Mouse (Mus musculus): ENCODE measurements around the gene 9030025P20Rik.
A peak's percentile ranks its signal among the peaks of the same experiment; 100 is the strongest.
"Not testable (repeated sequence)": the region's sequence is repeated elsewhere in the genome, so short reads cannot be mapped to it uniquely, and the experiment has no call there.

9030025P20Rik gene

GRCm38 (mm10) chr17:14978362-14979038 is at the start of gene 9030025P20Rik, which contains the start of gene Gm3417:
Gene 9030025P20Rik, plus strand, starts transcription at chr17:14978468.
Gene Gm3417, minus strand, starts transcription at chr17:14978790.
- not testable (repeated sequence) for DNase-seq (ENCODE audit: low read depth, low spot score)

- DNase-seq (ENCODE audit: low read depth, low spot score): no peak
Measured at GRCm38 (mm10) chr17:14928631-14929030, 49.6 kb upstream of the 9030025P20Rik start.

- DNase-seq (ENCODE audit: low read depth, low spot score): no peak
Measured at GRCm38 (mm10) chr17:14930697-14931096, 47.6 kb upstream of the 9030025P20Rik start.

GRCm38 (mm10) chr17:14931469-14931868 is 46.8 kb upstream of the 9030025P20Rik start:
- DNase-seq (ENCODE audit: low read depth, low spot score): no peak

- DNase-seq (ENCODE audit: low read depth, low spot score): not testable (repeated sequence)
Measured at GRCm38 (mm10) chr17:14935280-14935679, 43.0 kb upstream of the 9030025P20Rik start.

- DNase-seq (ENCODE audit: low read depth, low spot score): no peak
Measured at GRCm38 (mm10) chr17:14935841-14936605, 42.2 kb upstream of the 9030025P20Rik start.

- DNase-seq (ENCODE audit: low read depth, low spot score): not testable (repeated sequence)
Measured at GRCm38 (mm10) chr17:14942181-14942580, 36.1 kb upstream of the 9030025P20Rik start.

GRCm38 (mm10) chr17:14943009-14943728 is 35.1 kb upstream of the 9030025P20Rik start, which contains the start of the genes Wdr27 and 1600012H06Rik:
Gene Wdr27, minus strand, starts transcription at chr17:14943158.
Gene 1600012H06Rik, plus strand, starts transcription at chr17:14943184.
- DNase-seq (ENCODE audit: low read depth, low spot score): peak; percentile 99

GRCm38 (mm10) chr17:14943729-14944059 is 34.6 kb upstream of the 9030025P20Rik start:
- DNase-seq (ENCODE audit: low read depth, low spot score): peak; percentile 16

- DNase-seq (ENCODE audit: low read depth, low spot score): no peak
Measured at GRCm38 (mm10) chr17:14944551-14944950, 33.7 kb upstream of the 9030025P20Rik start.

GRCm38 (mm10) chr17:14949161-14949827 is 29.0 kb upstream of the 9030025P20Rik start:
- no peak for DNase-seq (ENCODE audit: low read depth, low spot score)

- DNase-seq (ENCODE audit: low read depth, low spot score): no peak
Measured at GRCm38 (mm10) chr17:14953452-14953851, 24.8 kb upstream of the 9030025P20Rik start.

- DNase-seq (ENCODE audit: low read depth, low spot score): no peak
Measured at GRCm38 (mm10) chr17:14958686-14959327, 19.5 kb upstream of the 9030025P20Rik start.

GRCm38 (mm10) chr17:14959979-14960378 is 18.3 kb upstream of the 9030025P20Rik start:
- DNase-seq (ENCODE audit: low read depth, low spot score): no peak

- peak; percentile 24 for DNase-seq (ENCODE audit: low read depth, low spot score)
Measured at GRCm38 (mm10) chr17:14960520-14960919, 17.7 kb upstream of the 9030025P20Rik start.

- DNase-seq (ENCODE audit: low read depth, low spot score): peak; percentile 8
Measured at GRCm38 (mm10) chr17:14960951-14961556, 17.2 kb upstream of the 9030025P20Rik start, which contains the start of gene Phf10. Gene Phf10, minus strand, starts transcription at chr17:14961273.

GRCm38 (mm10) chr17:14961557-14962154 is 16.6 kb upstream of the 9030025P20Rik start:
- DNase-seq (ENCODE audit: low read depth, low spot score): not testable (repeated sequence)

- DNase-seq (ENCODE audit: low read depth, low spot score): not testable (repeated sequence)
Measured at GRCm38 (mm10) chr17:14968373-14968913, 9.8 kb upstream of the 9030025P20Rik start.

GRCm38 (mm10) chr17:14977718-14978361 is 428 bp upstream of the 9030025P20Rik start:
- not testable (repeated sequence) for DNase-seq (ENCODE audit: low read depth, low spot score)

Data from mesoderm, embryonic 11.5 days (tissue).